Mouse (Mus musculus): ENCODE data around the gene Cblb. TPM values are rescaled to one million over a fixed set of nuclear protein-coding genes. Genes with fewer than 3 reads are reported as not detected.

Gene Cblb
- polyA plus RNA-seq, 1 experiment from 2014 or later, result 14.5 TPM

- Histone ChIP-seq H3K27me3 (replicated peaks) (no peaks in the 10 kb centered on the region), H3K9me3 (no peaks in the 10 kb centered on the region), H3K4me1 (no peaks in the 10 kb centered on the region), H3K4me2 (no peak overlapping the region), H3K9ac (no peak overlapping the region), H3K4me3 (no peak overlapping the region), H3K27ac (no peak overlapping the region), H3K36me3 (replicated peaks) (no peaks in the 10 kb centered on the region)
- no peak for ATAC-seq (replicated peaks)
- 59% methylated on average over 5 of the region's 5 CpGs for WGBS
These were observed 7.6 kb upstream of the Cblb start for GRCm38 (mm10) chr16:52023417-52023816.

GRCm38 (mm10) chr16:52027326-52027725 is 3.7 kb upstream of the Cblb start:
- no peaks in the 10 kb centered on the region for H3K36me3 ChIP-seq (replicated peaks)
- H3K27ac ChIP-seq, result no peak overlapping the region
- 94% methylated on average over 4 of the region's 4 CpGs for WGBS
- no peaks in the 10 kb centered on the region for H3K9me3 ChIP-seq
- no peak for ATAC-seq (replicated peaks)
- H3K4me1 ChIP-seq, result 0 out of 2 replicates have a peak, but pooled peaks cover 6% of the 10 kb centered on the region
- H3K27me3 ChIP-seq (replicated peaks), result no peaks in the 10 kb centered on the region
- no peak overlapping the region for H3K4me2 ChIP-seq
- no peak overlapping the region for H3K4me3 ChIP-seq
- H3K9ac ChIP-seq, result no peak overlapping the region

GRCm38 (mm10) chr16:52029001-52029400 is 2.0 kb upstream of the Cblb start:
- no peak for ATAC-seq (replicated peaks)
- H3K9ac ChIP-seq, result no peak overlapping the region
- no peak overlapping the region for H3K27ac ChIP-seq
- H3K36me3 ChIP-seq (replicated peaks), result no peaks in the 10 kb centered on the region
- no peaks in the 10 kb centered on the region for H3K27me3 ChIP-seq (replicated peaks)
- H3K9me3 ChIP-seq, result no peaks in the 10 kb centered on the region
- H3K4me2 ChIP-seq, result no peak overlapping the region
- H3K4me1 ChIP-seq, result peaks cover 19% of the 10 kb centered on the region
- 91% methylated on average over 3 of the region's 3 CpGs for WGBS
- no peak overlapping the region for H3K4me3 ChIP-seq

GRCm38 (mm10) chr16:52031712-52032251 is 757 bp downstream of the Cblb start:
- ATAC-seq (replicated peaks), result peak; percentile 82
- 0% methylated on average over 37 of the region's 37 CpGs for WGBS

GRCm38 (mm10) chr16:52032376-52033330 is 1.6 kb downstream of the Cblb start:
- H3K27me3 ChIP-seq (replicated peaks), result no peaks in the 10 kb centered on the region
- peak overlapping the region; percentile 82 for H3K9ac ChIP-seq
- no peaks in the 10 kb centered on the region for H3K9me3 ChIP-seq
- H3K27ac ChIP-seq, result peak overlapping the region; percentile 95
- 0 out of 2 replicates have a peak, but pooled peaks cover 5% of the 10 kb centered on the region for H3K36me3 ChIP-seq (replicated peaks)
- peak overlapping the region; percentile 82 for H3K4me3 ChIP-seq
- peaks cover 47% of the 10 kb centered on the region for H3K4me1 ChIP-seq
- ATAC-seq (replicated peaks), result no peak
- H3K4me2 ChIP-seq, result peak overlapping the region; percentile 59
- WGBS, result 11% methylated on average over 20 of the region's 29 CpGs

More at GRCm38 (mm10) chr16:52031712-52032251, 757 bp downstream of the Cblb start:
- Histone ChIP-seq H3K4me3 (peak overlapping the region; percentile 82), H3K27me3 (replicated peaks) (no peaks in the 10 kb centered on the region), H3K36me3 (replicated peaks) (0 out of 2 replicates have a peak, but pooled peaks cover 5% of the 10 kb centered on the region), H3K9ac (peak overlapping the region; percentile 82), H3K9me3 (no peaks in the 10 kb centered on the region), H3K27ac (peak overlapping the region; percentile 95), H3K4me2 (peak overlapping the region; percentile 59), H3K4me1 (peaks cover 44% of the 10 kb centered on the region)

- Histone ChIP-seq H3K4me2 (peak overlapping the region; percentile 59), H3K36me3 (replicated peaks) (0 out of 2 replicates have a peak, but pooled peaks cover 5% of the 10 kb centered on the region), H3K9me3 (no peaks in the 10 kb centered on the region), H3K9ac (no peak overlapping the region), H3K4me1 (peaks cover 47% of the 10 kb centered on the region), H3K27me3 (replicated peaks) (no peaks in the 10 kb centered on the region), H3K4me3 (peak overlapping the region; percentile 82), H3K27ac (no peak overlapping the region)
- ATAC-seq (replicated peaks), result no peak
- WGBS, result 94% methylated on average over 4 of the region's 4 CpGs
These were observed 2.6 kb downstream of the Cblb start for GRCm38 (mm10) chr16:52033381-52034315.

- H3K4me2 ChIP-seq, result peak overlapping the region; percentile 29; the same call in 1 of the 2 replicates
- no peak overlapping the region for H3K27ac ChIP-seq
- no peaks in the 10 kb centered on the region for H3K9me3 ChIP-seq
- no peak overlapping the region for H3K9ac ChIP-seq
- 0 out of 2 replicates have a peak, but pooled peaks cover 5% of the 10 kb centered on the region for H3K36me3 ChIP-seq (replicated peaks)
- H3K27me3 ChIP-seq (replicated peaks), result no peaks in the 10 kb centered on the region
- no peak for ATAC-seq (replicated peaks)
- 0 out of 2 replicates have a peak overlapping the region, but pooled peaks have one; percentile 1 for H3K4me3 ChIP-seq
- WGBS, result 94% methylated on average over 5 of the region's 5 CpGs
- H3K4me1 ChIP-seq, result peaks cover 47% of the 10 kb centered on the region
These were observed 3.3 kb downstream of the Cblb start for GRCm38 (mm10) chr16:52034356-52034755.

GRCm38 (mm10) chr16:52036295-52036694 is 5.3 kb downstream of the Cblb start:
- Histone ChIP-seq H3K36me3 (replicated peaks) (0 out of 2 replicates have a peak, but pooled peaks cover 5% of the 10 kb centered on the region), H3K9ac (no peak overlapping the region), H3K27ac (no peak overlapping the region), H3K27me3 (replicated peaks) (no peaks in the 10 kb centered on the region), H3K4me3 (no peak overlapping the region), H3K9me3 (no peaks in the 10 kb centered on the region), H3K4me2 (0 out of 2 replicates have a peak overlapping the region, but pooled peaks have one; percentile 1), H3K4me1 (peaks cover 41% of the 10 kb centered on the region)
- no peak for ATAC-seq (replicated peaks)
- WGBS, result 63% methylated on average over 3 of the region's 3 CpGs

- H3K4me2 ChIP-seq, result no peak overlapping the region
- peaks cover 45% of the 10 kb centered on the region for H3K4me1 ChIP-seq
- no peaks in the 10 kb centered on the region for H3K27me3 ChIP-seq (replicated peaks)
- no peaks in the 10 kb centered on the region for H3K9me3 ChIP-seq
- no peak overlapping the region for H3K9ac ChIP-seq
- 0 out of 2 replicates have a peak, but pooled peaks cover 5% of the 10 kb centered on the region for H3K36me3 ChIP-seq (replicated peaks)
- 94% methylated on average over 4 of the region's 4 CpGs for WGBS
- H3K27ac ChIP-seq, result no peak overlapping the region
- no peak overlapping the region for H3K4me3 ChIP-seq
- no peak for ATAC-seq (replicated peaks)
These were observed 7.3 kb downstream of the Cblb start for GRCm38 (mm10) chr16:52038283-52038682.

- Histone ChIP-seq H3K27me3 (replicated peaks) (no peaks in the 10 kb centered on the region), H3K9ac (no peak overlapping the region), H3K4me2 (no peak overlapping the region), H3K4me3 (no peak overlapping the region), H3K4me1 (peaks cover 43% of the 10 kb centered on the region), H3K36me3 (replicated peaks) (0 out of 2 replicates have a peak, but pooled peaks cover 5% of the 10 kb centered on the region), H3K9me3 (no peaks in the 10 kb centered on the region), H3K27ac (no peak overlapping the region)
- no peak for ATAC-seq (replicated peaks)
- WGBS, result 90% methylated on average over 2 of the region's 2 CpGs
These were observed 7.8 kb downstream of the Cblb start for GRCm38 (mm10) chr16:52038821-52039220.

- Histone ChIP-seq H3K4me1 (peaks cover 22% of the 10 kb centered on the region), H3K4me3 (no peak overlapping the region), H3K4me2 (no peak overlapping the region), H3K36me3 (replicated peaks) (no peaks in the 10 kb centered on the region), H3K9ac (no peak overlapping the region), H3K27me3 (replicated peaks) (no peaks in the 10 kb centered on the region), H3K9me3 (no peaks in the 10 kb centered on the region), H3K27ac (no peak overlapping the region)
- ATAC-seq (replicated peaks), result no peak
- whole genome bisulfite sequencing, result 86% methylated on average over 4 of the region's 4 CpGs
These were observed 9.9 kb downstream of the Cblb start for GRCm38 (mm10) chr16:52040937-52041336.

All from midbrain, embryonic 15.5 days (tissue).